Mouse (Mus musculus): ENCODE data around the gene Lin54.

- TF ChIP-seq POLR2A (IDR thresholded peaks at IDR 0.05; ENCODE audit: borderline replicate concordance, extremely low read depth, low read depth, low read length) (no peak), CTCF (IDR thresholded peaks at IDR 0.05; ENCODE audit: insufficient read depth, low read length) (no peak)
These were observed 106.8 kb downstream of the Lin54 start for GRCm38 (mm10) chr5:100393681-100394080.

Data from lung, adult 2 months (tissue).